Mouse (Mus musculus) cerebellum, postnatal 25 days (tissue): ENCODE data around the gene Klk1.

ENCODE experiments used
- DNase-seq, 2 experiments: peaks; one replicate each; pipeline ENCODE4 v3.0.0; 2021; ENCODE audit warnings: mixed read lengths in 2 of 2

Klk1 gene

GRCm38 (mm10) chr7:44254930-44255329, 29.8 kb downstream of the Klk1 start:
- no peak for DNase-seq

DNA sequence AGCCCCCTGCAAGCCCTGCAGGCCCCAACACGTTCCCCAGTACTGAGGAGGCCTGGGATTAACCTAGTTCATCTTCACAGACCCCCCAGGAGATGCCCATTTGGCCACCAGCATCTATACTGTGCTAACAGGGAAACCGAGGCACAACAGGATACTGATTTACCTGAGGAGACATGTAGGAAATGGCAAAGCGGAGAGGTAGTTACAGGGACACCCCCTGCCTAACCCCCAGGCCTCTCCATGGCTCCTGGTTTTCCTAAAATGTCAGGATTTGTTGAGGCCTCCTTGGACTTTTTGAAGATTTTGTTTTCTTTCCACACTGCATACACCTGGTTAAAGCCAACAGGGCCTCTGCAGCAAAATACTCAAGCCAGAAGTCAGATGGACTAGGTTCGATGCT, 32.1 kb downstream of the Klk1 start, which contains the start of gene Acp4:
Acp4 (minus strand) TSS at position 101 of the 400 bp plus-strand sequence.
- DNase-seq: no peak

DNA sequence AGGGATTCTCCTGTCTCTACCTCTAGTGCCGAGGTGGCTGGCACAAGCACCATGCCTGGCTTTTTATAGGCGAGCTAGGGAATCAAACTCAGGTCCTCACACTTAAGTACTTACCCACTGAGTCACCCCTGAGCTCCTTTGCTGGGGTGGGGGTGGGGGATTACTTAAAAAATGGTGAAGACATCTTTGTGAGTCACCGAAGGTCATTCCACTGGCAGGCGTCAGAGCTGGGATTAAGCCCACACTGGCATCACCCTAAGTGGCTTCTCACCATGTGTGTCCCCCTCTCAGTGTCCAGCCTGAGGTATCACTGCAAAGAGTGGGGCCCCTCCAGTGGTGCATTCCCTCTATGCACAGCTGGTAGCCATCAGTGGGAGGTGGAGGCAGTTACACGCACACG, 35.2 kb downstream of the Klk1 start:
- DNase-seq: no peak

DNA sequence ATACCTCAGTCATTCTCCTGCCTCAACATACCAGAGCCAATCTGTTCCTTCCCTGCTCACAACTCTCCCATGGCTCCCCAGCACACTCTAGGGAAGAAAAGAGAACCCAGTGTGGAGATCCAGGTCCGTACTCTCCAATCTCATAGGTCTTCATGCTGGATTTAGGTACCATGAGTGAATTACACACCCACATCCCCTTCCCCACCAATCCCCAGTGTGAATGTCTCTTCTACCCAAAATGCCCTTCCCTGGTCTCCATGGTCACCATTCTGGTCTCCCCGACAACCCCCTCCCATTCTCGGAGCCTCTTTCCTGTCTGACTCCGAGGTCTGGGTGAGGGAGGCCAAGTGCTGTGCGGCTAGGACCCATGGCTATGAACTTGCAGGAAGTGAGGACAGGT, 36.0 kb downstream of the Klk1 start, which contains the start of gene Gm15517:
Gm15517 (plus strand) TSS at position 301 of the 400 bp plus-strand sequence.
- DNase-seq: no peak

GRCm38 (mm10) chr7:44262791-44263643, 37.9 kb downstream of the Klk1 start:
- peak; percentile 98 to 99 for DNase-seq

DNA sequence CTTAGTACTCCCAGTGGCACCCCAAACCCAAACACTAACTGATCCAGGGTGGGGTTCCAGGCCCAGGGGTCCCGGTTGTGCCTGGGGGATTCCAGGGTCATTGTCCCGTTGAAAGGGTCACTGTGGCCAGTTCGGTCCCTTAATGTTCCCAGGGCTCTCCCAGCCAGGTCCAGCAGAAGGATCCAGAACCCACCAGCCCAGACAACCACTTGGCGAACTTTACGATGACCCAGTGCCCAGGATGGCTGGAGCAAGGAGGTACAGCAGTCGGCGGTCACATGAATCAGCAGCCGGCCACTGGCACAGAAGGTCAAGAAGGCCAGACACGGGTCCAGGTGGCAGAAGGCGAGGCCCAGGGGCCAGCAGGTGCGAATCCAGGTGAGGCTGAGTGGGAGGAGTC, 43.0 kb downstream of the Klk1 start:
- DNase-seq: no peak

- DNase-seq: no peak
Observed at GRCm38 (mm10) chr7:44269397-44269796, 44.2 kb downstream of the Klk1 start.

DNA sequence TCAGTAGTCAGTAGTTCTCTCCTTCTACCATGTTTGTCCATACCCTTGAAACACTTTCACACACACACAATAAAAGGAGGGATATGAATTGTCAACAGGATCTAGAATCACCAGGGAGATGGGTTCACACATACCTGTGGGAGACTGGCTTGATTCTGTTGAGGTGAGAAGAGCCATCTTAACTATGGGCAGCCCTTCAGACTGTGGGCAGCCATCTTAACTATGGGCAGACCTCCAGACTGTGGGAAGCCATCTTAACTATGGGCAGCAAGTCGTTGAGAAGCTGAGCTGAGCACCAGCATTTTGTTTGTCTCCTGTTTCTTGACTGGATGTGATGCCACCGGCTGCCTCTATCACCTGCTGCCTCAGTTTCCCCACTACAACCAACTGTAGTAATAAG, 46.1 kb downstream of the Klk1 start:
- DNase-seq: peak in 1 of 2 experiments; percentile 45

DNA sequence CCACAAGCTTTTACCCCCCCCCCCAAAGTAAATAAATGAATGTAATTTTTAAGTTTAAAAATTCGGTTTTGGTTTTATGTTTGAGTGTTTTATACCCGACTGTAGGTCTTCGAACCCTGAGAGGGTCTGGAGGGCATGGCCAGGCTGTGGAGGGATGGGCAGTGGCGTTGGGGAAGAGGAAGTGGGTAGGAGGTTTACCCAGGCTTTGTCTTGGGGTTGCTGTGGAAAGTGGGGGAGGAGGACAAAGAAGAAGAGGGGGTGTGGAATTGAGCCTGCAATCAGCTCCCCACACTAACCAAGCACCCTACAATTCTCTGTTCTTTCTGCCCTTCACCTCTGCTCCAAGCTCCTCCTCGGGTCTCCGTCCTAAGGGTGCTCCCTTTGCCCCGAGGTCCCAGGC, 47.4 kb downstream of the Klk1 start:
- DNase-seq: no peak

- no peak for DNase-seq
Observed at GRCm38 (mm10) chr7:44273446-44273845, 48.3 kb downstream of the Klk1 start.

DNA sequence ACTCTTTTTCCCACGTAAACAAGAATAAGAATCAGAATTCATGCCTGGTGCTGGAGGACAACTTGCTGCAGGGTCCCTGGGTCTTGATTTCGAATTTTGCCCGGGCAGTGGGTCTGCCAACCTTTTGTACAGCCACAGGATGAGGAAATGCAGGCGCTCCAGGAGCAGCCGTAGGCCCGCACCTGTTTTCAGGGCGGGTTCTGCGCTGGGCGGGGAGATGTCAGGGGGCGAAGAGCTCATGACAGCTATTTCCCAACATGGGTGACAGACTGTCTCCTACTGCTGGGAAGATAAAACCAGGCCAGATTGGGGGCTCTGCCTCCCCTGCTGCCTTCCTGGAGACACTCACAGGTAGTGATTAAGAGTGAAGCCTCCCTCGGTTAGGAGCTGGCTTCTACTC, 48.9 kb downstream of the Klk1 start:
- DNase-seq: no peak

DNA sequence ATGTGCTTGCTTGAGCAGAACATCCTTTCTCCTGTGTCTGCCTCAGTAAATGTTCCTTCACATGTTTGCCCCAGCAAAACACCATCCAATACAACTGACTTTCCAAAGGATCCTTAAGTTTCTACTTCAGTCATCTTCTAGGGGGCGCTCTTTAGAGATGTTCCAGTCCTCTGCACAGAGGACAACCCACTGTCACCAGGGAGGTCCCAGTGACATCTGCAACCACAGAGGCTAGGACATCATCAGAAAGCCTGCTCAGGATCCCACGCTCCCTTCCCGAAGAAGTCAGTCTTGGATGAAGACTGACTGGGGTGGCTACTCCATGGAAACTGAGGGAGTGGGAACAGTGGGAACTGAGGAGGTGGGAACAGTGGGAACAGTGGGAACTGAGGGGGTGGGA, 50.4 kb downstream of the Klk1 start:
- no peak for DNase-seq

DNA sequence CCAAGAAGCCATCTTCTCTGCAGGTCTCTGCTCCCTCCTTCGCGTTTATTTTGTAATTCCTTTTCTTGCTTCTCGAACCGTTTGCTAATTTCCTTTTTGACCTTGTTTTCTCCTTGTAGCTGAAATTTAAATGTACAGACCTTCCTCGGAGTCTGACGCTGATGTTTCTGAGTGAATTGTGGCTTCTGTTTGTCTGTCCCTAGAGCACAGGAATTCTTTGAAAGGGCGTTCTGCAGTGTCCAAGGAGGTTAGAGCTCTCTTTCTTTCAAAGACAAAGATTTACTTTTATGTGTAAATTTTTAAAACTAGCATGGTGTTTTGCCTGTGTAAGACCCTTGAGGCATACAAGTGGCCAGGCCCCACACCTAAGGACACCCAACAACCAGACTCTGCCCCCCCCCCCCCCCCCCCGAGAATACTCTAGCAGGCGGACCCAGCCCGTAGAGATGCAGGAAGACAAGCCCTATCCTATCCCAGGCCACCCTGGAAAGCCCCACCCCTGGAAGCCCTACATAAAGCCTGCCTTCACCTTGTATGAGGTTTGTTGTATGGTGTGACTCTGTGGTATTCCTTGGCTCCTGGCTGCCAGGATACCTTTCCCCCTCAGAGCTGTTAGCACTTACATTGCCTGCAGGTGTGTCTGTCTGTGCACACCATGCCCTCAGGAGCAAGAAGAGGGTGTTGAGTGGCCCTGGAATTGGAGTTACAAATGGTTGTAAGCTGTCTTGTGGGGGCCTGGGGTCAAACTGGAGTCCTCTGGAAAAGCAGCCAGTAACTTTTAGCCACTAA, 51.5 kb downstream of the Klk1 start:
- no peak for DNase-seq

GRCm38 (mm10) chr7:44277250-44277622, 52.1 kb downstream of the Klk1 start:
- DNase-seq: peak; percentile 72 to 82
